Comparison of ENCODE assay signal across 13 mouse cellular contexts in genomic region chr13:116947611-116948298, GRCm38 (mm10).
DNase-seq lines count a peak whose midpoint lies in the region; ATAC-seq lines count a peak whose summit lies in the region.
"Had no signal": no experiment of that assay in that cellular context is flagged by ENCODE, and none has a peak within 500 bp of the region (broad histone marks: within the 10 kb centered on the region; RNA-seq: fewer than 3 reads in every experiment).

No protein-coding gene starts in this region.

- peaks cover 12% of the 10 kb centered on the region for H3K4me1 ChIP-seq in embryonic facial prominence, embryonic 12.5 days
- peaks cover 6% of the 10 kb centered on the region for H3K4me1 ChIP-seq in embryonic facial prominence, embryonic 10.5 days
- peaks cover 11% of the 10 kb centered on the region for H3K4me1 ChIP-seq in neural tube, embryonic 13.5 days (replicated peaks)
- H3K4me1 ChIP-seq in midbrain, embryonic 13.5 days (replicated peaks): 0 out of 2 replicates have a peak, but pooled peaks cover 5% of the 10 kb centered on the region

- no peak overlapping the region for H3K4me2 ChIP-seq in embryonic facial prominence, embryonic 12.5 days (replicated peaks)
- H3K4me2 ChIP-seq in neural tube, embryonic 13.5 days: no peak overlapping the region
- no peak overlapping the region for H3K4me2 ChIP-seq in midbrain, embryonic 13.5 days (replicated peaks)
- H3K4me2 ChIP-seq: hindbrain, embryonic 13.5 days had no signal

- H3K27me3 ChIP-seq in embryonic facial prominence, embryonic 12.5 days: no peaks in the 10 kb centered on the region
- no peaks in the 10 kb centered on the region for H3K27me3 ChIP-seq in embryonic facial prominence, embryonic 10.5 days (replicated peaks; ENCODE audit: low read depth, poor library complexity, severe bottlenecking)
- no peaks in the 10 kb centered on the region for H3K27me3 ChIP-seq in neural tube, embryonic 13.5 days
- no peaks in the 10 kb centered on the region for H3K27me3 ChIP-seq in midbrain, embryonic 13.5 days
- H3K27me3 ChIP-seq: hindbrain, embryonic 13.5 days had no signal

- H3K9ac ChIP-seq in embryonic facial prominence, embryonic 12.5 days: no peak overlapping the region
- no peak overlapping the region for H3K9ac ChIP-seq in neural tube, embryonic 13.5 days
- no peak overlapping the region for H3K9ac ChIP-seq in midbrain, embryonic 13.5 days (replicated peaks)
- H3K9ac ChIP-seq: hindbrain, embryonic 13.5 days had no signal

- 70% methylated on average over 9 of the region's 9 CpGs for WGBS in embryonic facial prominence, embryonic 12.5 days
- 83% methylated on average over 9 of the region's 9 CpGs for WGBS in embryonic facial prominence, embryonic 10.5 days
- WGBS in neural tube, embryonic 13.5 days: 74% methylated on average over 9 of the region's 9 CpGs
- 71% methylated on average over 9 of the region's 9 CpGs for WGBS in midbrain, embryonic 13.5 days

- H3K9me3 ChIP-seq in embryonic facial prominence, embryonic 12.5 days: no peaks in the 10 kb centered on the region
- no peaks in the 10 kb centered on the region for H3K9me3 ChIP-seq in embryonic facial prominence, embryonic 10.5 days
- H3K9me3 ChIP-seq in neural tube, embryonic 13.5 days: no peaks in the 10 kb centered on the region
- no peaks in the 10 kb centered on the region for H3K9me3 ChIP-seq in midbrain, embryonic 13.5 days
- H3K9me3 ChIP-seq: hindbrain, embryonic 13.5 days had no signal

- no peak for ATAC-seq in embryonic facial prominence, embryonic 12.5 days (ENCODE audit: insufficient number of reproducible peaks, insufficient read depth, low FRiP score, low TSS enrichment)
- no peak for ATAC-seq in neural tube, embryonic 13.5 days (ENCODE audit: low read depth)
- ATAC-seq in midbrain, embryonic 13.5 days: no peak; the same call in 1 of the 2 replicates
- ATAC-seq: activated CD4-positive, CD25-positive, alpha-beta regulatory T cell, adult 4 months had no signal

- no peak overlapping the region for H3K4me3 ChIP-seq in embryonic facial prominence, embryonic 12.5 days
- no peak overlapping the region for H3K4me3 ChIP-seq in embryonic facial prominence, embryonic 10.5 days
- no peak overlapping the region for H3K4me3 ChIP-seq in neural tube, embryonic 13.5 days
- H3K4me3 ChIP-seq in midbrain, embryonic 13.5 days (replicated peaks): no peak overlapping the region
- H3K4me3 ChIP-seq: heart, adult 2 months; hindbrain, embryonic 13.5 days had no signal

- no peaks in the 10 kb centered on the region for H3K36me3 ChIP-seq in embryonic facial prominence, embryonic 12.5 days
- no peaks in the 10 kb centered on the region for H3K36me3 ChIP-seq in embryonic facial prominence, embryonic 10.5 days (replicated peaks)
- no peaks in the 10 kb centered on the region for H3K36me3 ChIP-seq in neural tube, embryonic 13.5 days
- H3K36me3 ChIP-seq in midbrain, embryonic 13.5 days: no peaks in the 10 kb centered on the region
- H3K36me3 ChIP-seq: hindbrain, embryonic 13.5 days had no signal

- H3K27ac ChIP-seq in embryonic facial prominence, embryonic 12.5 days: 0 out of 2 replicates have a peak overlapping the region, but pooled peaks have one; percentile 46
- H3K27ac ChIP-seq in embryonic facial prominence, embryonic 10.5 days (replicated peaks): no peak overlapping the region
- H3K27ac ChIP-seq in neural tube, embryonic 13.5 days (replicated peaks): peak overlapping the region; percentile 46; the same call in 1 of the 2 replicates
- H3K27ac ChIP-seq in midbrain, embryonic 13.5 days: no peak overlapping the region
- H3K27ac ChIP-seq: heart, adult 2 months; hindbrain, embryonic 13.5 days had no signal

- DNase-seq in embryonic facial prominence, embryonic 10.5 days (ENCODE audit: low spot score): no peak
- no peak for DNase-seq in neural tube, embryonic 10.5 days (ENCODE audit: extremely low spot score, low spot score)
- peak; percentile 67 to 90 for DNase-seq in kidney, postnatal 36 days
- no peak for DNase-seq in embryo, embryonic 9.5 days (ENCODE audit: extremely low spot score)
- DNase-seq in T-cell, adult 2 months (ENCODE audit: low spot score): no peak
- DNase-seq: cerebellum, adult 9-11 months; heart, adult 2 months; lung, adult 18-20 months had no signal

Comparison
In these comparisons a context has a peak if more than half of its experiments do, and no peak if none do; other contexts are left out.
1. H3K27ac ChIP-seq: peak in embryonic facial prominence, embryonic 12.5 days (single experiment) and neural tube, embryonic 13.5 days (single experiment); none in embryonic facial prominence, embryonic 10.5 days (single experiment) and midbrain, embryonic 13.5 days (single experiment).
2. DNase-seq: peak in kidney, postnatal 36 days (2 of 2); none in embryonic facial prominence, embryonic 10.5 days (single experiment), neural tube, embryonic 10.5 days (single experiment), embryo, embryonic 9.5 days (single experiment) and T-cell, adult 2 months (single experiment).